Mouse (Mus musculus) cortical plate, adult 2 months (tissue): ENCODE measurements around the gene Vps72.
A peak's percentile ranks its signal among the peaks of the same experiment; 100 is the strongest.

Experiments used
- CTCF ChIP-seq: fragments of 200-500 bp; IDR thresholded peaks from 2 replicates; pipeline ENCODE4 v1.5.1; 2011; ENCODE audit warnings: mild to moderate bottlenecking, control low read depth, low read length; ENCODE audit not compliant: insufficient read depth; ENCODE audit errors: extremely low read depth
- POLR2A ChIP-seq: fragments of 200-500 bp; IDR thresholded peaks from 2 replicates; pipeline ENCODE4 v1.6.1; 2011; ENCODE audit warnings: mild to moderate bottlenecking, low read length, control low read depth; ENCODE audit not compliant: insufficient read depth; ENCODE audit errors: extremely low read depth

GRCm38 (mm10) chr3:95106338-95107117 is 4.3 kb upstream of the Vps72 start, which contains the start of gene Pip5k1a:
- no peak for TF ChIP-seq CTCF
- TF ChIP-seq POLR2A = peak; percentile 81
